Mouse (Mus musculus) forebrain, postnatal 0 days (tissue): ENCODE measurements around the gene Washc4. TPM values are rescaled to one million over a fixed set of nuclear protein-coding genes. Genes with fewer than 3 reads are reported as not detected.

Experiments
- ATAC-seq: fragments of 200-750 bp; cut with Nextera tagmentation; 2 replicates; pipeline ENCODE4 v1.8.0; 2017; ENCODE audit warnings: mild to moderate bottlenecking, moderate library complexity
- DNase-seq: peaks from one replicate; pipeline ENCODE4 v3.0.0-alpha.2; 2015
- H3K27ac ChIP-seq: fragments of 300-500 bp; sonication (generic); 2 replicates; pipeline ENCODE4 v1.5.1; 2014; ENCODE audit warnings: low read depth, mild to moderate bottlenecking, antibody characterized with exemption, low read length, moderate library complexity, mixed read lengths
- H3K27me3 ChIP-seq: fragments of 300-500 bp; sonication (generic); 2 replicates; pipeline ENCODE4 v1.6.1; 2014; ENCODE audit warnings: mild to moderate bottlenecking, low read length, mixed read lengths; ENCODE audit not compliant: insufficient read depth
- H3K36me3 ChIP-seq: fragments of 300-500 bp; sonication (generic); 2 replicates; pipeline ENCODE4 v1.6.1; 2014; ENCODE audit warnings: mild to moderate bottlenecking, moderate library complexity; ENCODE audit not compliant: insufficient read depth
- H3K4me1 ChIP-seq: fragments of 300-500 bp; sonication (generic); 2 replicates; pipeline ENCODE4 v1.6.1; 2014; ENCODE audit warnings: antibody characterized with exemption; ENCODE audit not compliant: insufficient read depth
- H3K4me2 ChIP-seq: fragments of 300-500 bp; sonication (generic); 2 replicates; pipeline ENCODE4 v1.6.1; 2014; ENCODE audit warnings: low read depth, mild to moderate bottlenecking, moderate library complexity
- H3K4me3 ChIP-seq: fragments of 300-500 bp; sonication (generic); 2 replicates; pipeline ENCODE4 v1.5.1; 2014; ENCODE audit warnings: low read depth, low read length, mixed read lengths
- H3K9ac ChIP-seq: fragments of 300-500 bp; sonication (generic); 2 replicates; pipeline ENCODE4 v1.6.1; 2014; ENCODE audit warnings: mild to moderate bottlenecking
- H3K9me3 ChIP-seq: fragments of 300-500 bp; sonication (generic); 2 replicates; pipeline ENCODE4 v1.6.1; 2016; ENCODE audit warnings: low read length
- CTCF ChIP-seq: sonication (generic); IDR thresholded peaks from 2 replicates; pipeline ENCODE4 v1.5.1; 2016; ENCODE audit warnings: antibody characterized with exemption, control low read depth, low read depth
- WGBS: fragments of 180-500 bp; shearing (Covaris S2); extraction: QIAGEN DNeasy Blood & Tissue Kit; methylation state at CpG from one replicate; pipeline ENCODE4 v1.1.7; 2014; 5-methylcytosine and 5-hydroxymethylcytosine counted together
- polyA plus RNA-seq: library from polyadenylated mRNA; unstranded; fragments of >200 nt; fragmentation: Nextera tagmentation; extraction: Ambion mirVana; gene quantifications from 2 replicates; pipeline ENCODE4 v1.2.1, GENCODE M21; 2015
- total RNA-seq: library from RNA; depleted of rRNA; stranded (reverse); fragments of >200 nt; gene quantifications from 2 replicates; pipeline ENCODE4 v1.2.3, GENCODE M21; 2014

The Washc4 gene
- total and polyA plus RNA-seq, 2 experiments from 2014 or later, result 21.8 to 30.1 TPM

DNA sequence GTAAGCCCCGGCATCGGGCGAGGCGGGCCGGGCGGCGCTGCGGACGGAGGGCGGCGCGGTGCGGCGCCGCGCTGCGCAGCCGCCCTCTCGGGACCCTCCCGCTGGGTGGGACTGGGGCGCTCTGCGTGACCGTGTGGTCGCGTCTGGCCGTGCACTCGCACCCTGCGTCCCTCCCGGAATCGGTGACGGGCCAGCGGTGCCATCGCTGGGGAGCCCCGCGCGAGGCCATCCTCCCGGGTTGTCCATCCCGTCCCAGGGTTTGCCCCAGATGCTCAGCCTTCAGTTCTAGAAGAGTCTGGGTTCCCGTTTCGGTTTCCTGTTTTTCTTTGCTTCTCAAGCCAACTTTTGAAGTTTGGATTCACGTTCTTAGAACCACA, 539 bp downstream of the Washc4 start:
- H3K36me3 ChIP-seq, result peaks cover 8% of the 10 kb centered on the region; the same call in 1 of the 2 replicates
- H3K4me3 ChIP-seq, result peak overlapping the region; percentile 74
- ATAC-seq (peak; percentile 90), DNase-seq (no peak)
- no peak; the same call in 1 of the 2 replicates for TF ChIP-seq CTCF
- peak overlapping the region; percentile 86 for H3K27ac ChIP-seq
- H3K9ac ChIP-seq, result peak overlapping the region; percentile 77
- peak overlapping the region; percentile 53 for H3K4me2 ChIP-seq
- H3K4me1 ChIP-seq, result peaks cover 8% of the 10 kb centered on the region; the same call in 1 of the 2 replicates
- no peaks in the 10 kb centered on the region for H3K9me3 ChIP-seq
- no peaks in the 10 kb centered on the region for H3K27me3 ChIP-seq
- WGBS, result 12% methylated on average over 40 of the region's 41 CpGs

GRCm38 (mm10) chr10:83545341-83545740, 1.8 kb downstream of the Washc4 start:
- H3K4me1 ChIP-seq, result peaks cover 8% of the 10 kb centered on the region; the same call in 1 of the 2 replicates
- H3K36me3 ChIP-seq, result peaks cover 16% of the 10 kb centered on the region
- WGBS, result 69% methylated on average over 3 of the region's 3 CpGs
- H3K9me3 ChIP-seq, result no peaks in the 10 kb centered on the region
- no peaks in the 10 kb centered on the region for H3K27me3 ChIP-seq
- peak overlapping the region; percentile 53; the same call in 1 of the 2 replicates for H3K4me2 ChIP-seq
- ATAC-seq (no peak), DNase-seq (no peak)
- TF ChIP-seq CTCF, result no peak
- no peak overlapping the region for H3K4me3 ChIP-seq
- H3K27ac ChIP-seq, result no peak overlapping the region
- no peak overlapping the region for H3K9ac ChIP-seq

DNA sequence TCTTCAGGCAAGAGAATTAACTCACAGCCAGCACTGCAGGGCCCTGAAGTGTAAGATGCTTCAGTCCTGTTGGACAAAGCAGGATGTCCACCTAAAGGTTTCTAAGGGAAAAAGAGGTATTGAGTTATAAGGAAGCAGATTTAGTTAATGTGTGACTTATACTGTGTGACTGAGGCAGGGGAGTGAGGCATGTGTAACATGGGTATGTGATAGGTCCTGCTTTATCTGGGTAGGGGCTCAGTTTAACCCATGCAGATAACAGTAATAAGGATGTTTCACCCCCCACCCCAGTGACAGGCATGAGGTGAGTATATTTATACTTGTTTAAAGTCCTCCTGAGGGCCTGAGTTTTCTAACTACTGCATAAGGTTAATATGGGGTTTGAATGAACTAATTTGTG, 19.5 kb downstream of the Washc4 start:
- no peaks in the 10 kb centered on the region for H3K4me1 ChIP-seq
- DNase-seq, result no peak
- no peaks in the 10 kb centered on the region for H3K27me3 ChIP-seq
- no peak for TF ChIP-seq CTCF
- H3K4me3 ChIP-seq, result no peak overlapping the region
- no peaks in the 10 kb centered on the region for H3K9me3 ChIP-seq
- no peak for ATAC-seq
- peaks cover 78% of the 10 kb centered on the region for H3K36me3 ChIP-seq
- no peak overlapping the region for H3K27ac ChIP-seq
- no peak overlapping the region for H3K4me2 ChIP-seq
- no peak overlapping the region for H3K9ac ChIP-seq

DNA sequence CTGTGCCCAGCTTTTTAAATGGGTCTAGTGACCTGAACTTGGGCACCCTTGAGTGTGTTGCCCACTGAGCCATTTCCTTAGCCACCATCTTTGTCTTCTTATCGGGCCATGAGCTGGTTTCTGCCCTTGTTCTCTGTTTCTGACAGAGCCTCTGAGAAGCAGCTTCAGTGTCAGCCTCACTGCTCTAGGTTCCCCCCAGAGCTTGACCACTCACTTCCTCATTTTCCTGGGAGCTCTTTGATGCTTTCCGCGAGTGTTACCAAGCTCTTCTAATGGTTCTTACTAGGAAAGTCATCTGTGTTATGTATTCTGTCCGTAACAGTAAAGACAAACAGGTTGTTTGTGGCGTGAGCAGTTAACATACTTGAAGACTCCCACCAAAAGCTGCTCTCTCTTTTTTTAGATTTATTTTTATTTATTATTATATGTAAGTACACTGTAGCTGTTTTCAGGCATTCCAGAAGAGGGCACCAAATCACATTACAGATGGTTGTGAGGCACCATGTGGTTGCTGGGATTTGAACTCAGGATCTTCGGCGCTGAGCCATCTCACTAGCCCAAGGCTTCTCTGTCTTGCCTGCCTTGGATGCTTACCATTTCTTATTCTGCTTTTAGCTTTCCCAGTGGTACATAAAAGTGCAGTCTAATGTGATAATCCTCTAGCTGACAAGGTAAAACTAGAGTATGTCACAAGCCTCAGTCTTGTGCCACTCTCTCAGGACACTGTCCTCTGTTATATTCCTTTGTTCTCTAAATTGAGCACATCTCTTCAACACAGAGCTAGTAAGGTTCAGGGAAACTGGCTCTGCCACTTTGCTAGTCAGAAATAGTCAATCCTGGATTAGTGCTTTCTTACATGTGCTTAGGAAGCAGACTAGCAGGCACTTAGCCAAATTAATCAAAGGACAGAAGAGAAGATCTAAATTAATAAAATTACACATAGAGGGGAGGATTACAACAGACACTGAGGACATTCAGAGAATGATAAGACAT, 22.2 kb downstream of the Washc4 start:
- H3K4me3 ChIP-seq, result no peak overlapping the region
- no peaks in the 10 kb centered on the region for H3K9me3 ChIP-seq
- H3K36me3 ChIP-seq, result peaks cover 68% of the 10 kb centered on the region
- TF ChIP-seq CTCF, result 0 out of 2 replicates have a peak, but pooled peaks have one; percentile 20
- no peak overlapping the region for H3K4me2 ChIP-seq
- WGBS, result 96% methylated on average over 7 of the region's 7 CpGs
- no peaks in the 10 kb centered on the region for H3K27me3 ChIP-seq
- DNase-seq (no peak), ATAC-seq (no peak)
- no peaks in the 10 kb centered on the region for H3K4me1 ChIP-seq
- no peak overlapping the region for H3K27ac ChIP-seq
- H3K9ac ChIP-seq, result no peak overlapping the region

- peak; percentile 45; the same call in 1 of the 2 replicates for ATAC-seq
- no peak overlapping the region for H3K9ac ChIP-seq
- no peaks in the 10 kb centered on the region for H3K27me3 ChIP-seq
- no peak overlapping the region for H3K4me3 ChIP-seq
- H3K27ac ChIP-seq, result no peak overlapping the region
- H3K4me2 ChIP-seq, result no peak overlapping the region
- no peak for DNase-seq
- H3K4me1 ChIP-seq, result no peaks in the 10 kb centered on the region
- H3K9me3 ChIP-seq, result no peaks in the 10 kb centered on the region
- peaks cover 69% of the 10 kb centered on the region for H3K36me3 ChIP-seq
- WGBS, result 67% methylated on average over 6 of the region's 6 CpGs
- no peak for TF ChIP-seq CTCF
Observed at GRCm38 (mm10) chr10:83590801-83591200, 47.2 kb downstream of the Washc4 start.

- WGBS, result 86% methylated on average over 7 of the region's 7 CpGs
- Histone ChIP-seq H3K36me3 (peaks cover 55% of the 10 kb centered on the region), H3K27me3 (no peaks in the 10 kb centered on the region), H3K9ac (no peak overlapping the region), H3K9me3 (no peaks in the 10 kb centered on the region), H3K27ac (no peak overlapping the region), H3K4me1 (no peaks in the 10 kb centered on the region), H3K4me3 (no peak overlapping the region), H3K4me2 (no peak overlapping the region)
- DNase-seq, result no peak
- no peak for TF ChIP-seq CTCF
- no peak for ATAC-seq
Observed at GRCm38 (mm10) chr10:83592616-83593015, 49.1 kb downstream of the Washc4 start.

GRCm38 (mm10) chr10:83594526-83594925, 51.0 kb downstream of the Washc4 start:
- DNase-seq (no peak), ATAC-seq (peak; percentile 48; the same call in 1 of the 2 replicates)
- no peak overlapping the region for H3K4me3 ChIP-seq
- no peaks in the 10 kb centered on the region for H3K27me3 ChIP-seq
- H3K4me2 ChIP-seq, result no peak overlapping the region
- no peak overlapping the region for H3K9ac ChIP-seq
- H3K4me1 ChIP-seq, result no peaks in the 10 kb centered on the region
- H3K9me3 ChIP-seq, result no peaks in the 10 kb centered on the region
- 86% methylated on average over 5 of the region's 5 CpGs for WGBS
- no peak for TF ChIP-seq CTCF
- no peak overlapping the region for H3K27ac ChIP-seq
- H3K36me3 ChIP-seq, result peaks cover 52% of the 10 kb centered on the region
